In genomic region chr1:125687701-125688420, GRCm38 (mm10) we compare ENCODE assay signal across 16 mouse cellular contexts. TPM values are rescaled to one million over a fixed set of nuclear protein-coding genes. Genes with fewer than 3 reads are reported as not detected.
A peak's percentile ranks its signal among the peaks of the same experiment; 100 is the strongest.
DNase-seq lines count a peak whose midpoint lies in the region; ATAC-seq and TF ChIP-seq lines count a peak whose summit lies in the region.
"Had no signal": no experiment of that assay in that cellular context is flagged by ENCODE, and none has a peak within 500 bp of the region (broad histone marks: within the 10 kb centered on the region; RNA-seq: fewer than 3 reads in every experiment).

No protein-coding gene starts in this region.

- H3K4me3 ChIP-seq in hindbrain, postnatal 0 days (ENCODE audit: low read length): no peak overlapping the region
- H3K4me3 ChIP-seq in hindbrain, embryonic 13.5 days: no peak overlapping the region
- H3K4me3 ChIP-seq: embryonic facial prominence, embryonic 12.5 days; heart, embryonic 13.5 days; intestine, embryonic 15.5 days; left cerebral cortex, adult 2 months; stomach, embryonic 15.5 days had no signal

- no peak overlapping the region for H3K4me2 ChIP-seq in hindbrain, postnatal 0 days (ENCODE audit: low read depth, low read length)
- H3K4me2 ChIP-seq in hindbrain, embryonic 13.5 days: no peak overlapping the region
- H3K4me2 ChIP-seq: embryonic facial prominence, embryonic 12.5 days; heart, embryonic 13.5 days; intestine, embryonic 15.5 days; stomach, embryonic 15.5 days had no signal

- ATAC-seq in hindbrain, postnatal 0 days: no peak
- no peak for ATAC-seq in hindbrain, embryonic 13.5 days (ENCODE audit: low FRiP score)
- ATAC-seq: intestine, embryonic 15.5 days had no signal

- no peaks in the 10 kb centered on the region for H3K27me3 ChIP-seq in hindbrain, postnatal 0 days (ENCODE audit: insufficient read depth, low read length)
- H3K27me3 ChIP-seq in hindbrain, embryonic 13.5 days: no peaks in the 10 kb centered on the region
- H3K27me3 ChIP-seq: embryonic facial prominence, embryonic 12.5 days; heart, embryonic 13.5 days; intestine, embryonic 15.5 days; stomach, embryonic 15.5 days had no signal

- 66% methylated on average over 13 of the region's 13 CpGs for WGBS in hindbrain, postnatal 0 days
- 87% methylated on average over 13 of the region's 13 CpGs for WGBS in hindbrain, embryonic 13.5 days

- no peak for TF ChIP-seq CTCF in hindbrain, postnatal 0 days (IDR thresholded peaks at IDR 0.05; ENCODE audit: low read depth)

- no peaks in the 10 kb centered on the region for H3K4me1 ChIP-seq in hindbrain, postnatal 0 days (ENCODE audit: insufficient read depth, low read length)
- H3K4me1 ChIP-seq in hindbrain, embryonic 13.5 days (replicated peaks): no peaks in the 10 kb centered on the region
- H3K4me1 ChIP-seq: intestine, embryonic 15.5 days; stomach, embryonic 15.5 days had no signal

- no peaks in the 10 kb centered on the region for H3K36me3 ChIP-seq in hindbrain, postnatal 0 days (ENCODE audit: insufficient read depth, low read length)
- no peaks in the 10 kb centered on the region for H3K36me3 ChIP-seq in hindbrain, embryonic 13.5 days
- H3K36me3 ChIP-seq: embryonic facial prominence, embryonic 12.5 days; heart, embryonic 13.5 days; intestine, embryonic 15.5 days; stomach, embryonic 15.5 days had no signal

- H3K9ac ChIP-seq in hindbrain, postnatal 0 days (replicated peaks; ENCODE audit: low read length): no peak overlapping the region
- no peak overlapping the region for H3K9ac ChIP-seq in hindbrain, embryonic 13.5 days
- H3K9ac ChIP-seq: embryonic facial prominence, embryonic 12.5 days; heart, embryonic 13.5 days; intestine, embryonic 15.5 days; stomach, embryonic 15.5 days had no signal

- H3K9me3 ChIP-seq in hindbrain, postnatal 0 days (ENCODE audit: low read length): no peaks in the 10 kb centered on the region
- no peaks in the 10 kb centered on the region for H3K9me3 ChIP-seq in hindbrain, embryonic 13.5 days
- H3K9me3 ChIP-seq: embryonic facial prominence, embryonic 12.5 days; heart, embryonic 13.5 days; intestine, embryonic 15.5 days; stomach, embryonic 15.5 days had no signal

- DNase-seq in hindbrain, postnatal 0 days (ENCODE audit: low spot score): peak; percentile 41
- DNase-seq in NIH3T3 (ENCODE audit: low read depth): peak; percentile 29
- DNase-seq in kidney, adult 8-10 months: peak; percentile 11 to 53
- peak; percentile 57 for DNase-seq in lung, postnatal 25 days (ENCODE audit: low spot score)
- DNase-seq in gastrocnemius, postnatal 10 days: no peak
- DNase-seq in embryo, embryonic 10.5 days (ENCODE audit: low spot score): no peak
- DNase-seq: adrenal gland, postnatal 25 days; cerebellum, adult 18-20 months had no signal

- H3K27ac ChIP-seq in hindbrain, postnatal 0 days: no peak overlapping the region
- H3K27ac ChIP-seq in hindbrain, embryonic 13.5 days: no peak overlapping the region
- H3K27ac ChIP-seq: embryonic facial prominence, embryonic 12.5 days; heart, embryonic 13.5 days; intestine, embryonic 15.5 days; left cerebral cortex, adult 2 months; macrophage; stomach, embryonic 15.5 days had no signal

RNA-seq across cellular contexts. Expression of gene Gpr39, which starts 11.1 kb away (rescaled TPM):
- total RNA-seq in hindbrain, postnatal 0 days (2014; rRNA removed): 0.21 TPM in 1 of 2 replicates, not detected in the other
- polyA plus RNA-seq in hindbrain, postnatal 0 days (2015; fragmentation: Nextera tagmentation; extraction: Ambion mirVana): 0.08 and 0.24 TPM in 2 replicates
- polyA plus RNA-seq in hindbrain, embryonic 13.5 days (2015; fragmentation: Nextera tagmentation; extraction: Ambion mirVana): 0.08 TPM in 1 of 2 replicates, not detected in the other
- under 1 TPM; 0.14 to 0.34 TPM for total RNA-seq in gastrocnemius, postnatal 10 days (2021)
- total RNA-seq: left cerebral cortex, adult 2 months had no signal
- polyA plus RNA-seq: embryonic facial prominence, embryonic 12.5 days; macrophage; neural tube, embryonic 11.5 days had no signal

Comparison
In these comparisons a context has a peak if more than half of its experiments do, and no peak if none do; other contexts are left out.
1. DNase-seq: peak in hindbrain, postnatal 0 days (single experiment), NIH3T3 (single experiment), kidney, adult 8-10 months (2 of 2) and lung, postnatal 25 days (single experiment); none in gastrocnemius, postnatal 10 days (single experiment) and embryo, embryonic 10.5 days (single experiment).